Mouse (Mus musculus): Measurements from ENCODE around the gene Acacb. TPM values are rescaled to one million over a fixed set of nuclear protein-coding genes. Genes with fewer than 3 reads are reported as not detected.
A peak's percentile ranks its signal among the peaks of the same experiment; 100 is the strongest.

Gene Acacb
- polyA plus RNA-seq, 1 experiment from 2014 or later, result 2.5 TPM

DNA sequence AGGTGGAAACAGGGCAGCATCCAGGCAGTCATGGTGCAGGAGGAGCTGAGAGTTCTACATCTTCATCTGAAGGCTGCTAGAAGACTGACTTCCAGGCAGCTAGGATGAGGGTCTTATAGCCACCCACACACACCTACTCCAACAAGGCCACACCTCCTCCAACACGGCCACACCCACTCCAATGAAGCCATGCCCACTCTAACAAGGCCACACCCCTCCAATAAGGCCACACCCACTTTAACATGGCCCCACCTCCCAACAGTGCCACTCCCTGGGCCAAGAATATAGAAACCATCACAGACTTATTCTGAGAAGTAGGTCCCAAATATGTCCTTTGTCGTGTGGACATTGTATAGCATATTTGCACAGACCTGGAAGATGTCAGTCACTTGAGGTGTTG, 59.8 kb downstream of the Acacb start:
- Histone ChIP-seq H3K9me3 (ENCODE audit: control insufficient read depth, low read depth, low read length) (no peaks in the 10 kb centered on the region), H3K4me3 (ENCODE audit: low read depth, low read length) (no peak overlapping the region), H3K9ac (replicated peaks; ENCODE audit: low read depth, low read length) (no peak overlapping the region), H3K27me3 (ENCODE audit: control insufficient read depth, insufficient read depth, low read length) (no peaks in the 10 kb centered on the region), H3K36me3 (ENCODE audit: control insufficient read depth, insufficient read depth, low read length) (no peaks in the 10 kb centered on the region), H3K4me2 (replicated peaks; ENCODE audit: low read depth, low read length) (no peak overlapping the region), H3K27ac (ENCODE audit: low read length) (no peak overlapping the region), H3K4me1 (ENCODE audit: control insufficient read depth, insufficient read depth, low read length) (no peaks in the 10 kb centered on the region)
- ATAC-seq (ENCODE audit: insufficient number of reproducible peaks, insufficient read depth, low FRiP score, low read depth), result no peak
- WGBS, result 80% methylated on average over 2 of the region's 2 CpGs

GRCm38 (mm10) chr5:114213183-114213582, 66.8 kb downstream of the Acacb start:
- H3K36me3 ChIP-seq (ENCODE audit: control insufficient read depth, insufficient read depth, low read length), result no peaks in the 10 kb centered on the region
- no peak for ATAC-seq (ENCODE audit: insufficient number of reproducible peaks, insufficient read depth, low FRiP score, low read depth)
- no peak overlapping the region for H3K9ac ChIP-seq (replicated peaks; ENCODE audit: low read depth, low read length)
- H3K4me1 ChIP-seq (ENCODE audit: control insufficient read depth, insufficient read depth, low read length), result no peaks in the 10 kb centered on the region
- no peaks in the 10 kb centered on the region for H3K27me3 ChIP-seq (ENCODE audit: control insufficient read depth, insufficient read depth, low read length)
- WGBS, result 70% methylated on average over 10 of the region's 10 CpGs
- H3K4me3 ChIP-seq (ENCODE audit: low read depth, low read length), result no peak overlapping the region
- H3K9me3 ChIP-seq (ENCODE audit: control insufficient read depth, low read depth, low read length), result no peaks in the 10 kb centered on the region
- H3K27ac ChIP-seq (ENCODE audit: low read length), result no peak overlapping the region
- H3K4me2 ChIP-seq (replicated peaks; ENCODE audit: low read depth, low read length), result no peak overlapping the region

DNA sequence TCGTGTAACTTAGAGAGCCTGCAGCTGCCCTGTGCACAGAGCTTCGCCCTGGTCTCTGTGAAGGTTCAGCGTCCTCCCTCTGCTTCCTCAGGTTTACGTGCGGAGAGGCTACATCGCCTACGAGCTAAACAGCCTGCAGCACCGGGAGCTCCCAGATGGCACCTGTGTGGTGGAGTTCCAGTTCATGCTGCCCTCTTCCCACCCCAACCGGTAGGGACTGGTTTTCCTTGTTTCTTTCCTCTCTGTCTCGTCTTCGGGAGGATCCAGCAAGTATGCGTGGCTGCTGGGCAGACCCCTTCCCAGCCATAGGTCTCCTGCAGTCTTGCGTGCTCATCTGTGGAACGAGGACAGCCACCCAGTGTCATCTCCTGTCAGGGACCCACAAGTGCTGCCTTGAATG, 72.4 kb downstream of the Acacb start:
- Histone ChIP-seq H3K36me3 (ENCODE audit: control insufficient read depth, insufficient read depth, low read length) (no peaks in the 10 kb centered on the region), H3K4me3 (ENCODE audit: low read depth, low read length) (no peak overlapping the region), H3K4me1 (ENCODE audit: control insufficient read depth, insufficient read depth, low read length) (no peaks in the 10 kb centered on the region), H3K4me2 (replicated peaks; ENCODE audit: low read depth, low read length) (no peak overlapping the region), H3K9ac (replicated peaks; ENCODE audit: low read depth, low read length) (no peak overlapping the region), H3K9me3 (ENCODE audit: control insufficient read depth, low read depth, low read length) (no peaks in the 10 kb centered on the region), H3K27me3 (ENCODE audit: control insufficient read depth, insufficient read depth, low read length) (no peaks in the 10 kb centered on the region), H3K27ac (ENCODE audit: low read length) (no peak overlapping the region)
- ATAC-seq (ENCODE audit: insufficient number of reproducible peaks, insufficient read depth, low FRiP score, low read depth), result no peak
- WGBS, result 81% methylated on average over 14 of the region's 14 CpGs

- no peak overlapping the region for H3K4me2 ChIP-seq (replicated peaks; ENCODE audit: low read depth, low read length)
- no peaks in the 10 kb centered on the region for H3K4me1 ChIP-seq (ENCODE audit: control insufficient read depth, insufficient read depth, low read length)
- ATAC-seq (ENCODE audit: insufficient number of reproducible peaks, insufficient read depth, low FRiP score, low read depth), result no peak
- H3K4me3 ChIP-seq (ENCODE audit: low read depth, low read length), result no peak overlapping the region
- no peaks in the 10 kb centered on the region for H3K27me3 ChIP-seq (ENCODE audit: control insufficient read depth, insufficient read depth, low read length)
- 90% methylated on average over 7 of the region's 7 CpGs for WGBS
- H3K9ac ChIP-seq (replicated peaks; ENCODE audit: low read depth, low read length), result no peak overlapping the region
- H3K36me3 ChIP-seq (ENCODE audit: control insufficient read depth, insufficient read depth, low read length), result no peaks in the 10 kb centered on the region
- no peaks in the 10 kb centered on the region; the same call in 1 of the 2 replicates for H3K9me3 ChIP-seq (ENCODE audit: control insufficient read depth, low read depth, low read length)
- no peak overlapping the region for H3K27ac ChIP-seq (ENCODE audit: low read length)
Measured at GRCm38 (mm10) chr5:114226051-114226450, 79.7 kb downstream of the Acacb start.

DNA sequence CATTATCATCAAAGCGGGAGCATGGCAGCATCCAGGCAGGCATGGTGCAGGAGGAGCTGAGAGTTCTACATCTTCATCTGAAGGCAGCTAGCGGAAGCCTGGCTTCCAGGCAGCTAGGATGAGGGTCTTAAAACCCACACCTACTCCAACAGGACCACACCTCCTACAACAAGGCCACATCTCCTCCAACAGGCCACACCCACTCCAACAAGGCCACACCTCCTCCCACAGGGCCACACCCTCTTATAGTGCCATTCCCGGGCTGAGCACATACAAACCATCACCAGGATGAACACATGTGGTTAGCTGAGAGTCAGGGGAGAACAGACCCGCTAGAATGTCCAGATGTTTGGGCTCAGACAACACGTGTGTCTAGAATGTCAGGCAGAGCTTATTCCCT, 82.6 kb downstream of the Acacb start:
- H3K4me3 ChIP-seq (ENCODE audit: low read depth, low read length), result no peak overlapping the region
- WGBS, result 68% methylated on average over 5 of the region's 5 CpGs

DNA sequence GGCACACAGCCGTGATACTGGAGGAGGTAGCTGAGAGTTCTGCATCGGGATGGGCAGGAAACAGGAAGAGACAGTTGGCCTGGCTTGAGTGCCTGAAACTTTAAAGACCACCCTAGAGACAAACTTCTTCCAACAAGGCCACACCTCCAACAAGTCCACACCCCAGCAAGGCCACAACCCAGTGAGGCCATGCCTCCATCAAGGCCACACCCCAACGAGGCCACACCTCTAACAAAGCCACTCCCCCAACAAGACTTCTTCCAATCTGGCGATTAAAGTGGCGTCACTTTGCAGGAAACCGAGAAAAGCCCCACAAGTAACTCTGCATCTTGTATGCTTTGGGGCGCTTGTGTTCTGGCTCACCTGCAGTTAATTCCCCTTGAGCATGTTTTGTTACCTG, 92.6 kb downstream of the Acacb start:
- no peaks in the 10 kb centered on the region for H3K36me3 ChIP-seq (ENCODE audit: control insufficient read depth, insufficient read depth, low read length)
- H3K27ac ChIP-seq (ENCODE audit: low read length), result no peak overlapping the region
- no peak for ATAC-seq (ENCODE audit: insufficient number of reproducible peaks, insufficient read depth, low FRiP score, low read depth)
- H3K4me1 ChIP-seq (ENCODE audit: control insufficient read depth, insufficient read depth, low read length), result no peaks in the 10 kb centered on the region
- no peaks in the 10 kb centered on the region for H3K9me3 ChIP-seq (ENCODE audit: control insufficient read depth, low read depth, low read length)
- 27% methylated on average over 7 of the region's 7 CpGs for WGBS
- H3K27me3 ChIP-seq (ENCODE audit: control insufficient read depth, insufficient read depth, low read length), result no peaks in the 10 kb centered on the region
- H3K4me3 ChIP-seq (ENCODE audit: low read depth, low read length), result no peak overlapping the region
- no peak overlapping the region for H3K4me2 ChIP-seq (replicated peaks; ENCODE audit: low read depth, low read length)
- no peak overlapping the region for H3K9ac ChIP-seq (replicated peaks; ENCODE audit: low read depth, low read length)

More for the DNA sequence above, 82.6 kb downstream of the Acacb start:
- no peaks in the 10 kb centered on the region for H3K4me1 ChIP-seq (ENCODE audit: control insufficient read depth, insufficient read depth, low read length)
- 0 out of 2 replicates have a peak, but pooled peaks have one; percentile 33 for ATAC-seq (ENCODE audit: insufficient number of reproducible peaks, insufficient read depth, low FRiP score, low read depth)
- H3K27me3 ChIP-seq (ENCODE audit: control insufficient read depth, insufficient read depth, low read length), result no peaks in the 10 kb centered on the region
- H3K4me2 ChIP-seq (replicated peaks; ENCODE audit: low read depth, low read length), result no peak overlapping the region
- no peak overlapping the region for H3K27ac ChIP-seq (ENCODE audit: low read length)
- H3K9ac ChIP-seq (replicated peaks; ENCODE audit: low read depth, low read length), result no peak overlapping the region
- H3K9me3 ChIP-seq (ENCODE audit: control insufficient read depth, low read depth, low read length), result no peaks in the 10 kb centered on the region; the same call in 1 of the 2 replicates
- H3K36me3 ChIP-seq (ENCODE audit: control insufficient read depth, insufficient read depth, low read length), result no peaks in the 10 kb centered on the region

DNA sequence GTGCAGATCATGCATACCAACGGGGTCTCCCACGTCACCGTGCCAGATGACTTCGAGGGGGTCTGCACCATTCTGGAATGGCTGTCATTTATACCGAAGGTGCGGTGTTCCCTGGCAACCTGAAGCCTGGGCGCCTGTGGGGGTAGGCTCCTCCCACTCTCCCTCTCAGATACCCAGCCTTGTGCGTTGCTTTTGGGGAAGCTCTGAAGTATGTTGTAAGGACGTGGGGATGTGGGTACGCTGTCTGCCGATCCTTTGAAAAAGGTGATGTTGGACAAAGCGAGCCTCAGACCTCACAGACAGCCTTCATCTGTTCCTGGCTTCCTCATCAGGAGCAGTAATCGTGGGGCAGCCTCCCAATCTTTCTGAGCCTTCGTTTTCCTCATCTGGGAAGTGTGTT, 93.4 kb downstream of the Acacb start:
- Histone ChIP-seq H3K4me1 (ENCODE audit: control insufficient read depth, insufficient read depth, low read length) (no peaks in the 10 kb centered on the region), H3K9me3 (ENCODE audit: control insufficient read depth, low read depth, low read length) (no peaks in the 10 kb centered on the region), H3K9ac (replicated peaks; ENCODE audit: low read depth, low read length) (no peak overlapping the region), H3K27ac (ENCODE audit: low read length) (no peak overlapping the region), H3K36me3 (ENCODE audit: control insufficient read depth, insufficient read depth, low read length) (no peaks in the 10 kb centered on the region), H3K27me3 (ENCODE audit: control insufficient read depth, insufficient read depth, low read length) (no peaks in the 10 kb centered on the region), H3K4me2 (replicated peaks; ENCODE audit: low read depth, low read length) (no peak overlapping the region), H3K4me3 (ENCODE audit: low read depth, low read length) (no peak overlapping the region)
- no peak for ATAC-seq (ENCODE audit: insufficient number of reproducible peaks, insufficient read depth, low FRiP score, low read depth)
- 48% methylated on average over 14 of the region's 14 CpGs for WGBS

GRCm38 (mm10) chr5:114246465-114246864, 100.1 kb downstream of the Acacb start:
- H3K9ac ChIP-seq (replicated peaks; ENCODE audit: low read depth, low read length), result no peak overlapping the region
- no peak overlapping the region for H3K4me2 ChIP-seq (replicated peaks; ENCODE audit: low read depth, low read length)
- H3K9me3 ChIP-seq (ENCODE audit: control insufficient read depth, low read depth, low read length), result no peaks in the 10 kb centered on the region
- 79% methylated on average over 7 of the region's 7 CpGs for whole genome bisulfite sequencing
- ATAC-seq (ENCODE audit: insufficient number of reproducible peaks, insufficient read depth, low FRiP score, low read depth), result no peak
- H3K27ac ChIP-seq (ENCODE audit: low read length), result no peak overlapping the region
- no peak overlapping the region for H3K4me3 ChIP-seq (ENCODE audit: low read depth, low read length)
- no peaks in the 10 kb centered on the region for H3K27me3 ChIP-seq (ENCODE audit: control insufficient read depth, insufficient read depth, low read length)
- peaks cover 4% of the 10 kb centered on the region; the same call in 1 of the 2 replicates for H3K4me1 ChIP-seq (ENCODE audit: control insufficient read depth, insufficient read depth, low read length)
- no peaks in the 10 kb centered on the region for H3K36me3 ChIP-seq (ENCODE audit: control insufficient read depth, insufficient read depth, low read length)

GRCm38 (mm10) chr5:114248174-114248589, 101.8 kb downstream of the Acacb start:
- Histone ChIP-seq H3K9me3 (ENCODE audit: control insufficient read depth, low read depth, low read length) (no peaks in the 10 kb centered on the region), H3K27me3 (ENCODE audit: control insufficient read depth, insufficient read depth, low read length) (no peaks in the 10 kb centered on the region), H3K4me2 (replicated peaks; ENCODE audit: low read depth, low read length) (peak overlapping the region; percentile 27; the same call in 1 of the 2 replicates), H3K27ac (ENCODE audit: low read length) (no peak overlapping the region), H3K4me1 (ENCODE audit: control insufficient read depth, insufficient read depth, low read length) (peaks cover 4% of the 10 kb centered on the region; the same call in 1 of the 2 replicates), H3K9ac (replicated peaks; ENCODE audit: low read depth, low read length) (no peak overlapping the region), H3K36me3 (ENCODE audit: control insufficient read depth, insufficient read depth, low read length) (no peaks in the 10 kb centered on the region), H3K4me3 (ENCODE audit: low read depth, low read length) (no peak overlapping the region)
- peak; percentile 51 for ATAC-seq (ENCODE audit: insufficient number of reproducible peaks, insufficient read depth, low FRiP score, low read depth)
- WGBS, result 16% methylated on average over 14 of the region's 14 CpGs
